Mouse (Mus musculus): Measurements from ENCODE around the gene Oas1e. TPM values are rescaled to one million over a fixed set of nuclear protein-coding genes. Genes with fewer than 3 reads are reported as not detected.
A peak's percentile ranks its signal among the peaks of the same experiment; 100 is the strongest.
"Not testable (repeated sequence)": the region's sequence is repeated elsewhere in the genome, so short reads cannot be mapped to it uniquely, and the experiment has no call there.

The Oas1e gene
- polyA plus RNA-seq, 1 experiment from 2014 or later: not detected

DNA sequence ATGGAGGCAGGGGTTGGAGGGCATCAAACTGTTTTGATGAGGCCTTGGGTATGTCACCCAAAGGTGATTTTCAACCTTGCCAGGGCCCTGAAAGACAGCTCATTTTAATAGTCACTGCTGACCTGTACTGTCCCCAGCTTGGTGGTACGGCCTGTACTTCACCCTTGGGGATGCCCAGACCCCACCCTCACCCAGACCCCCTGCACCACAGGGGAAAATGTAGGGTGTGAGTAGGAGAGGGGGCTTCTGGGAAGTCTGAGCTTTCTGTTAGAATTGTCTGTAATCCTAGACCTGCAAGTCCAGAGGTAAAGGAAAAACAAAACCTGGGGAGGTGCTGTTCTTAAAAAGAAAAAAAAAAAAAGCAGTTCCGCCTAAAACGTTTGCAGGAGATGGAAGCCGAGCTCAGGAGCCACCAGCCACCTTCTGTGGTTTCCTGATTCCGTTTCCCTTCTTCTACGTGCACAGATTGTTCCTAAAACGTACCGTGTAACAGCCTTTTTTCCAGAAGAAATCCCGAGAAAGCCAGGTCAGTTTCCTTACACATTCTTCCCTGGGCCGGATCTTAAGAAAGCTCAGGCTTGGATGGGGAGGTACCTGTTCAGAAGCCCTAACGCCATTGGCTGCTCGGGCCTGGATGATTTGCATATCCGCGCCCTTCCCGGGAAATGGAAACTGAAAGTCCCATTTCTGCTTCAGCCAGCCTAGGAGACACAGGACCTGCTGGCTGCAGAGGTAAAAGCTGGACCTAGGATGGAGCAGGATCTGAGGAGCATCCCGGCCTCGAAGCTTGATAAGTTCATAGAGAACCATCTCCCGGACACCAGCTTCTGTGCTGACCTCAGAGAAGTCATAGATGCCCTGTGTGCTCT, 16.9 kb upstream of the Oas1e start, which contains the start of gene Oas1c:
Oas1c (minus strand) TSS at position 564 of the 869 bp plus-strand sequence.
- Histone ChIP-seq H3K9me3 (ENCODE audit: control insufficient read depth, low read length) (no peaks in the 10 kb centered on the region), H3K36me3 (ENCODE audit: control insufficient read depth, insufficient read depth, low read length) (no peaks in the 10 kb centered on the region), H3K4me1 (replicated peaks; ENCODE audit: control insufficient read depth, insufficient read depth, low read length) (no peaks in the 10 kb centered on the region), H3K4me3 (ENCODE audit: low read depth, low read length) (peak within 1 kb of the TSS; percentile 56), H3K9ac (ENCODE audit: low read depth, low read length) (peak within 1 kb of the TSS; percentile 64), H3K27me3 (replicated peaks; ENCODE audit: control insufficient read depth, insufficient read depth, low read length) (no peaks in the 10 kb centered on the region), H3K4me2 (peak within 1 kb of the TSS; percentile 68), H3K27ac (ENCODE audit: low read depth, low read length) (no peak within 1 kb of the TSS)
- 7% methylated on average over 18 of the region's 18 CpGs for WGBS
- ATAC-seq (replicated peaks; ENCODE audit: low FRiP score) (peak; percentile 77), DNase-seq (ENCODE audit: low spot score) (peak; percentile 60)

GRCm38 (mm10) chr5:120809171-120809570, 13.8 kb upstream of the Oas1e start:
- no peak overlapping the region for H3K27ac ChIP-seq (ENCODE audit: low read depth, low read length)
- H3K4me2 ChIP-seq: no peak overlapping the region
- H3K36me3 ChIP-seq (ENCODE audit: control insufficient read depth, insufficient read depth, low read length): no peaks in the 10 kb centered on the region
- no peaks in the 10 kb centered on the region for H3K4me1 ChIP-seq (replicated peaks; ENCODE audit: control insufficient read depth, insufficient read depth, low read length)
- H3K9me3 ChIP-seq (ENCODE audit: control insufficient read depth, low read length): no peaks in the 10 kb centered on the region
- no peak overlapping the region for H3K9ac ChIP-seq (ENCODE audit: low read depth, low read length)
- no peaks in the 10 kb centered on the region for H3K27me3 ChIP-seq (replicated peaks; ENCODE audit: control insufficient read depth, insufficient read depth, low read length)
- WGBS: 34% methylated on average over 6 of the region's 6 CpGs
- no peak overlapping the region for H3K4me3 ChIP-seq (ENCODE audit: low read depth, low read length)
- no peak for DNase-seq (ENCODE audit: low spot score)
- no peak for ATAC-seq (replicated peaks; ENCODE audit: low FRiP score)

GRCm38 (mm10) chr5:120806458-120806857, 11.1 kb upstream of the Oas1e start:
- no peak for DNase-seq (ENCODE audit: low spot score)
- no peaks in the 10 kb centered on the region for H3K4me1 ChIP-seq (replicated peaks; ENCODE audit: control insufficient read depth, insufficient read depth, low read length)
- H3K4me2 ChIP-seq: no peak overlapping the region
- H3K9ac ChIP-seq (ENCODE audit: low read depth, low read length): no peak overlapping the region
- H3K27me3 ChIP-seq (replicated peaks; ENCODE audit: control insufficient read depth, insufficient read depth, low read length): no peaks in the 10 kb centered on the region
- H3K27ac ChIP-seq (ENCODE audit: low read depth, low read length): no peak overlapping the region
- no peaks in the 10 kb centered on the region for H3K9me3 ChIP-seq (ENCODE audit: control insufficient read depth, low read length)
- no peak for ATAC-seq (replicated peaks; ENCODE audit: low FRiP score)
- no peaks in the 10 kb centered on the region for H3K36me3 ChIP-seq (ENCODE audit: control insufficient read depth, insufficient read depth, low read length)
- no peak overlapping the region for H3K4me3 ChIP-seq (ENCODE audit: low read depth, low read length)
- 100% methylated on average over 1 of the region's 1 CpGs for WGBS

GRCm38 (mm10) chr5:120803596-120803995, 8.3 kb upstream of the Oas1e start:
- WGBS: 51% methylated on average over 2 of the region's 2 CpGs
- ATAC-seq (replicated peaks; ENCODE audit: low FRiP score) (no peak), DNase-seq (ENCODE audit: low spot score) (no peak)
- Histone ChIP-seq H3K4me2 (no peak overlapping the region), H3K36me3 (ENCODE audit: control insufficient read depth, insufficient read depth, low read length) (no peaks in the 10 kb centered on the region), H3K27ac (ENCODE audit: low read depth, low read length) (no peak overlapping the region), H3K4me3 (ENCODE audit: low read depth, low read length) (no peak overlapping the region), H3K27me3 (replicated peaks; ENCODE audit: control insufficient read depth, insufficient read depth, low read length) (no peaks in the 10 kb centered on the region), H3K4me1 (replicated peaks; ENCODE audit: control insufficient read depth, insufficient read depth, low read length) (no peaks in the 10 kb centered on the region), H3K9ac (ENCODE audit: low read depth, low read length) (no peak overlapping the region), H3K9me3 (ENCODE audit: control insufficient read depth, low read length) (no peaks in the 10 kb centered on the region)

DNA sequence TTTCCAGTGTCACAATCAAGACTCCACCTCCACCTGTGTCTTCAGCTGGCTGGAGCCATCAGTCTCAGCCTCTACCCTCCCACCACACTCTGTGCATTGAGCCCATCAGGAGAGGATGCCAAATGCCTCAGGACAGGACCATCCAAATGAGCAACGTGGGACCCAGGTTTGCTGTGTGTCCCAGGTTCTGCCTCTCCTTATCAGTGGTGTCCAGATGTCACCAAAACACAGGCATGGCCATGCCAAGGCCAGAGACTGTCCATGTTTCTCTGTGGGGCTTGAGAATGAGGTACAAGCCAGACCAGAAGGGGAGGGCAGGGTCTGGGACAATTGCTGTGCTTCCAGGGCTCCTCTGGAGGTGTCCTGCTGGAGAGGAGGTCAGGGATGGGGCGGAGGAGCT, 3.6 kb upstream of the Oas1e start:
- H3K4me3 ChIP-seq (ENCODE audit: low read depth, low read length); H3K4me1 ChIP-seq (replicated peaks; ENCODE audit: control insufficient read depth, insufficient read depth, low read length); H3K36me3 ChIP-seq (ENCODE audit: control insufficient read depth, insufficient read depth, low read length); H3K27me3 ChIP-seq (replicated peaks; ENCODE audit: control insufficient read depth, insufficient read depth, low read length); H3K4me2 ChIP-seq; ATAC-seq (replicated peaks; ENCODE audit: low FRiP score); DNase-seq (ENCODE audit: low spot score); H3K27ac ChIP-seq (ENCODE audit: low read depth, low read length); H3K9me3 ChIP-seq (ENCODE audit: control insufficient read depth, low read length); H3K9ac ChIP-seq (ENCODE audit: low read depth, low read length): not testable (repeated sequence)
- 19% methylated on average over 1 of the region's 2 CpGs for WGBS

DNA sequence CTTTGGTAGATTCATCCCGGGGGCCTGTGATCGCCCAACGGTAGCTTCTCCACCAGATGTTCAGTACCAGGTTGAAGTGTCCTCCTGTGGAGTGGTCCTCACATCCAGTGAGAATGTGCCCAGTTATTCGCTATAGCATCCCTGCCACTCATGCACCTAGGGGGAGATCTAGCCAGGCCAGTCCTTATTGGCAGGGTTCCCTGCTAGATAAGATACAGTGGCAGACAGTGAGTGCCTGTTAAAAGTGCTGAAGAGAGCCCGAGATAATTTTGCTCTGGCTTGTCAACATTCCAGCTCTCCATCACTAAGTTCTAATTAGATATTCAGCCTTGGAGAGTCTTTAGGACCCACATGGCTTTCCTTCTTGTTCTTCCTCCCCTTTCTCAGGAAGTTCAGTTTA, 2.8 kb upstream of the Oas1e start:
- not testable (repeated sequence) for ATAC-seq (replicated peaks; ENCODE audit: low FRiP score); H3K27ac ChIP-seq (ENCODE audit: low read depth, low read length); H3K36me3 ChIP-seq (ENCODE audit: control insufficient read depth, insufficient read depth, low read length); H3K9me3 ChIP-seq (ENCODE audit: control insufficient read depth, low read length); H3K4me1 ChIP-seq (replicated peaks; ENCODE audit: control insufficient read depth, insufficient read depth, low read length); H3K9ac ChIP-seq (ENCODE audit: low read depth, low read length); H3K27me3 ChIP-seq (replicated peaks; ENCODE audit: control insufficient read depth, insufficient read depth, low read length); H3K4me2 ChIP-seq; H3K4me3 ChIP-seq (ENCODE audit: low read depth, low read length); DNase-seq (ENCODE audit: low spot score)
- WGBS: 69% methylated on average over 5 of the region's 5 CpGs

DNA sequence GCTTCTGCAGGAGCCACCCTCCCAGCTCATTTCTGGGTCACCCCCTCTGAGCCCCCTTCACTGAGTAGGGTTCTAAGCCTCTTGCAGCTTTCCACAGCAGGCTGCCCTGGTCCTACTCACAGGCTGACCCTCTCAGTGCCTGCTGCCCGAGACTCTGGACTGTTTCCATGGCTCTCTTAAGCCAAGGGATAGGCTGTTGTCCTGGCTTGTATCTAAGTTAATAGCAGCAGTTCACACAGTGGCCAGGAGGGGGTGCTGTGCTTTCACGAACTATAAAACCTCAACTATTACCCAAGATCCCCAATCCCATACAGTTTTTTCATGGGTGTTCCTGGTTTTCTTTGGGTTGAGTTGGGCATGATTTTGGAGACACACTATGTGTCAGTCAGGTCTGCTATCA, 2.3 kb downstream of the Oas1e start:
- DNase-seq (ENCODE audit: low spot score): no peak

DNA sequence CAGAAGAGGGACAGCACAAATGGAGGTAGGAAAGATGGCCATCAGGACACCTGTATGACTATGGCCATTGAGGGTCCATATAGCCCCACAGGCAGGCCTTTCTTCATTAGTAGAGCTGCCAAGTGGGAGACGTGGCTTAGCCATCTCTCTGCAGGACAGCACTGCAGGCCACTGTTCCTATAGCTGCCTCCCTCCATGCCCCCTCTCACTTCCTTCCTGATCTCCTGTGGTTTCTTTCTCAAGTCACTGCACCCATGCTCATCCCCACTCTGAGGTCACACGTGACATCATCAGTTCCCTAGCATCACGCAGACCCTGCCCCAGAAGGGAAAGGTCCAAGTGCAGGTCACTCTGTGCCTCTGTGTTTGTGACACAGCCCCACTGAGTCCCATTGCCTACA, 8.3 kb downstream of the Oas1e start:
- 32% methylated on average over 3 of the region's 3 CpGs for WGBS
- no peaks in the 10 kb centered on the region for H3K27me3 ChIP-seq (replicated peaks; ENCODE audit: control insufficient read depth, insufficient read depth, low read length)
- no peak for ATAC-seq (replicated peaks; ENCODE audit: low FRiP score)

More for the DNA sequence above, 2.3 kb downstream of the Oas1e start:
- no peak for ATAC-seq (replicated peaks; ENCODE audit: low FRiP score)
- H3K4me1 ChIP-seq (replicated peaks; ENCODE audit: control insufficient read depth, insufficient read depth, low read length): no peaks in the 10 kb centered on the region
- 19% methylated on average over 2 of the region's 2 CpGs for WGBS
- H3K9ac ChIP-seq (ENCODE audit: low read depth, low read length): no peak overlapping the region
- H3K27me3 ChIP-seq (replicated peaks; ENCODE audit: control insufficient read depth, insufficient read depth, low read length): no peaks in the 10 kb centered on the region
- no peaks in the 10 kb centered on the region for H3K36me3 ChIP-seq (ENCODE audit: control insufficient read depth, insufficient read depth, low read length)
- no peak overlapping the region for H3K27ac ChIP-seq (ENCODE audit: low read depth, low read length)
- no peak overlapping the region for H3K4me2 ChIP-seq
- H3K9me3 ChIP-seq (ENCODE audit: control insufficient read depth, low read length): no peaks in the 10 kb centered on the region
- no peak overlapping the region for H3K4me3 ChIP-seq (ENCODE audit: low read depth, low read length)

DNA sequence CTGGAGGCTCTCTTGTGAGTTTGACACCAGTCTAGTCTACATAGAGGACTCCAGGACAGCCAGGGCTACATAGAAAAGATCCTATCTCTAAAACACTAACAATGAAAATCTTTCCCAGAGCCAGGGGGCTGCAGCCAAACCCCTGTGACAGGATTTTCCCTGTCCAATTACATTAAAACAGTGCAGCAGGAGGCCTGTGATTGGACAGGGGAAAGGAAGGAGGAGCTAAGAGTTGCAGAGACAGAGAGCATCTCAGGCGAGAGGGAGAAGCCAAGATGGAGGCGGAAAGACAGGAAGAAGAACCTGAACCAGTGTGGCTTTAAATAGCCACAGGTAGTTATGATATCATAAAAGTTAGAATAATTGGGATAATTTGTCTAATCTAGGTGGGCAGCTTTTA, 12.9 kb downstream of the Oas1e start:
- H3K4me3 ChIP-seq (ENCODE audit: low read depth, low read length): no peak overlapping the region
- H3K9me3 ChIP-seq (ENCODE audit: control insufficient read depth, low read length): no peaks in the 10 kb centered on the region
- H3K4me1 ChIP-seq (replicated peaks; ENCODE audit: control insufficient read depth, insufficient read depth, low read length): no peaks in the 10 kb centered on the region
- H3K27me3 ChIP-seq (replicated peaks; ENCODE audit: control insufficient read depth, insufficient read depth, low read length): no peaks in the 10 kb centered on the region
- no peaks in the 10 kb centered on the region for H3K36me3 ChIP-seq (ENCODE audit: control insufficient read depth, insufficient read depth, low read length)
- H3K27ac ChIP-seq (ENCODE audit: low read depth, low read length): no peak overlapping the region
- no peak overlapping the region for H3K4me2 ChIP-seq
- no peak for ATAC-seq (replicated peaks; ENCODE audit: low FRiP score)
- WGBS: 61% methylated on average over 2 of the region's 2 CpGs
- no peak for DNase-seq (ENCODE audit: low spot score)
- no peak overlapping the region for H3K9ac ChIP-seq (ENCODE audit: low read depth, low read length)

More for the DNA sequence above, 8.3 kb downstream of the Oas1e start:
- H3K4me3 ChIP-seq (ENCODE audit: low read depth, low read length): no peak overlapping the region
- no peak overlapping the region for H3K27ac ChIP-seq (ENCODE audit: low read depth, low read length)
- no peak overlapping the region for H3K9ac ChIP-seq (ENCODE audit: low read depth, low read length)
- H3K9me3 ChIP-seq (ENCODE audit: control insufficient read depth, low read length): no peaks in the 10 kb centered on the region
- no peaks in the 10 kb centered on the region for H3K4me1 ChIP-seq (replicated peaks; ENCODE audit: control insufficient read depth, insufficient read depth, low read length)
- DNase-seq (ENCODE audit: low spot score): no peak
- no peak overlapping the region for H3K4me2 ChIP-seq
- H3K36me3 ChIP-seq (ENCODE audit: control insufficient read depth, insufficient read depth, low read length): no peaks in the 10 kb centered on the region
